Mouse (Mus musculus) left cerebral cortex, adult 2 months (tissue): Measurements from ENCODE around the gene Abca3. TPM values are rescaled to one million over a fixed set of nuclear protein-coding genes. Genes with fewer than 3 reads are reported as not detected.

Experiments
- DNase-seq, 2 experiments: peaks; one replicate each; pipeline ENCODE4 v3.0.0; 2021 to 2022; ENCODE audit warnings: low spot score in 2 of 2, mixed read lengths in 1 of 2; ENCODE audit errors: extremely low spot score in 1 of 2
- H3K27ac ChIP-seq: fragments of 200-600 bp; 2 replicates; pipeline ENCODE4 v1.8.1; 2022
- H3K4me3 ChIP-seq: fragments of 200-600 bp; 2 replicates; pipeline ENCODE4 v1.8.1; 2022
- CTCF ChIP-seq: fragments of 200-600 bp; IDR thresholded peaks from 2 replicates; pipeline ENCODE4 v1.8.1; 2022; ENCODE audit warnings: antibody characterized with exemption, mild to moderate bottlenecking, moderate library complexity
- intact Hi-C: fragments of 180-260 bp; cut with DNase I; formaldehyde crosslinking; loops from one replicate; pipeline ENCODE4 v1.15.1; 2025
- long read RNA-seq, 2 experiments: library from polyadenylated mRNA; stranded (forward); transcript quantifications; one replicate each; pipeline ENCODE4 v2.0.0; 2021; ENCODE audit warnings: borderline mapping rate in 2 of 2
- total RNA-seq, 2 experiments: library from RNA; stranded (reverse); gene quantifications; 2 replicates each; pipeline ENCODE4 v1.2.3; 2021

Abca3 gene
- total RNA-seq = 10 to 100 TPM; 76.7 to 78.5 TPM
- long read RNA-seq, experiment 1, full-length matches to known transcripts = 50 of 102 reads
- long read RNA-seq, experiment 1, partial matches to known transcripts = 27 of 102 reads
- long read RNA-seq, experiment 1, other reads (novel, unspliced or antisense) = 25 of 102 reads
- long read RNA-seq, experiment 2, full-length matches to known transcripts = 30 of 68 reads
- long read RNA-seq, experiment 2, partial matches to known transcripts = 22 of 68 reads
- long read RNA-seq, experiment 2, other reads (novel, unspliced or antisense) = 16 of 68 reads

DNA sequence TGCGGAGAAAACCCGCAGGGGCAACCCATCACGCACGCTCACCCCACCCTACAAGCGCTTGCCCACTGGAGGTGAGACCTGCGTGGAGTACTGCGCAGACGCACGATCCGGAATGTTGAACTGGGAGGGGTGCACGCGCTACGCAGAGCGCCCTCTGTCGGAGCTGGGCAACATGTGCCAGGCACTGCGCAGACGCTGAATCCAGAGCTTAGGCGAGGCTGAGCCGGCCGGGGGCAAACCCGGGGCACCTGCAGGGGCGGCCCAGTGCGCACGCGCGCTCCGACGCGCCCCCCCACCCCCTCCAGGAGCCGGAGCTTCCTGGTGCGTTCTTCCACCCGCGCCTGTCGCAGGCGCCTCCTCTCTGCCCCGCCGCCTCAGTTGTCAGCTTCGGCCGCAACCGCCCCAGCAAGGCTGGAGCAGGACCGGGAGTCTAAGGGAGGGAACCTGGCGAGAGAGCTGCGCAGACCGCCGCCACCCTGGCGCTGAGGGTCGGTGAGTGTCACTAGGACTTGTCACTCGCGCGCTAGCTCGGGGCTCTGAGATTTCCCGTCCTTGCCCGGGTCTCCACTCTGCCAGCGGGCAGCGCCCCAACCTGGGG is at the start of gene Abca3:
TSS of gene Abca3 (plus strand) at position 191 of the 598 bp plus-strand sequence.
- DNase-seq = peak; percentile 98
- peak; percentile 98 for TF ChIP-seq CTCF
- intact Hi-C loops = loop anchor here (5.0 kb wide), 2 partner anchors 100 to 180 kb away; partner anchors contain the start of gene Ccnf
- H3K27ac ChIP-seq = peak within 1 kb of the TSS; percentile 95
- H3K4me3 ChIP-seq = peak within 1 kb of the TSS; percentile 80

DNA sequence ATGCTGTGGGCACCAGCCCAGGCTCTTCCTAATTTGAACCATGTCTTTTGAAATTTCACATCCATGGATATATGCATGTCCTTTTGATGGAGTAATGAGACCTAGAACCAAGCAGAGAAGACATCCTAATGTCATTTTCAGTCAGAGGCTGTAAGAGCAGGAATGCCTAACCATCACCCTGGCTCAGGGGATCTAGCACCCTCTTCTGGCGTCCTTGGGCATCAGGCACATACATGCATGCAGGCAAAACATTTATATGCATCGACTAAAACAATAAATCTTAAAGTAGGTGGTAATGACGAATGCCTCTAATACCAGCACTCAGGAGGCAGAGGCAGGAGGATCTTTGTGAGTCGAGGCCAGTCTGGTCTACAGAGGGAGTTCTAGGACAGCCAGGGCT is 44.2 kb upstream of the Abca3 start:
- DNase-seq = peak in 1 of 2 experiments; percentile 23
- intact Hi-C loops = loop anchor here (2.0 to 5.0 kb wide), 2 partner anchors 135 to 155 kb away; partner anchors contain the start of gene Pdpk1
- Histone ChIP-seq H3K27ac (no peak overlapping the region), H3K4me3 (no peak overlapping the region)
- TF ChIP-seq CTCF = peak; percentile 61

DNA sequence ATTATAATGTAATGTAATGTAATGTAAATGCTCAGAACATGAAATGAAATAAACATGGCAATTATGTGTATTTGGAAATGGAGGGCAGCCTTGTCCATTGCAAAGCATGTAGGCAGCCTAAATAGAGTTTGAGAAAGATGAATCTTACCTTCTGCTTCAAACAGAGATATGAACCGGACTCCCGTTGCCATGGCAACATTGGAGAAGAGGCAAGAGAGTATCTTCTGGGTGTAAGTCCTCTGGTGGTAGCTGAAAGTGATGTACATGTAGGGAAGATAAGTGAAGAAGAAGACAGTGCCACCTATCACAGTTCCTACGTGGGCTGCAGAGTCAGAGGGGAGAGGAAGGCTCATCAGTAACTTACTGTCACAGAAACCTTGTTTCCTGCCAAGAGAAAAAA is 30.9 kb upstream of the Abca3 start:
- Histone ChIP-seq H3K27ac (no peak overlapping the region), H3K4me3 (no peak overlapping the region)
- peak in 1 of 2 experiments; percentile 12 for DNase-seq
- intact Hi-C loops = no loop called here
- TF ChIP-seq CTCF = peak; percentile 11

DNA sequence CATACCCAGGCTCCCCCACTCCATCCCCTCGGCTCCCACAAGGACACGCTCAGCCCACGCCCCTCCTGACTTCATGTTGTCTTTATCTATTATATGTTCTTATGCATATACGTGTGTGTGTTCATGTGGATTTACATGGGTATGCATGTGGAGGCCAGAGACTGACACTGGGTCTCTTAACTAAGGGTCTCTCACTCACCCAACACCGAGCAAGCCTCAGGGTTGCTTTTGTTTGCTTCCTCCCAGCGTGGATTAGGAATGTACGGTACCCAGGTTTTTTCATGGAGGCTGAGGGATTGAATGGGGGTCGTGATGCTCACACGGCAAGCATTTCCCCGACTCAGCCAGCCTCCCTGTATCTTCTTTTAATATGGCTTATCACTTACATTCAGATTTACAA is 26.7 kb upstream of the Abca3 start:
- no peak overlapping the region for H3K27ac ChIP-seq
- DNase-seq = no peak
- intact Hi-C loops = no loop called here
- no peak overlapping the region for H3K4me3 ChIP-seq
- no peak for TF ChIP-seq CTCF

DNA sequence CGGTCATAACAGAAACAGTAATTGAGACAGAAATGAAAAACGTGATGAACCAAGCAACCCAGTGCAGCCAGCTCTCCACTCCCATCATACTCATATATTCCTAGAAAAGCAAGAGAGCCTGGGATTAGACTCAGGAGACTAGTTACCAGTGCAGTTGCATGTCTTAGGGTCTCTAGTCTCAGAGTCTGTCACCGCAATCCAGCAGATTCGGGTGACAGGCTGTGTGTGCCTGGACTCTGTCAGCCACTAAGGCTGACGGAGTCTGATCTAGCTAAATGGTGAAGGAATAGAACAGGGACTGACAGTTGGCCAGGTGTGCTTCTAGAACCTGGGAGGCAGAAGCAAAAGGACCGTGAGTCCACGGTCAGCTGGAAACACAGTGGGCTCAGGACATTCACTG is 24.1 kb upstream of the Abca3 start:
- no peak for DNase-seq
- Histone ChIP-seq H3K4me3 (no peak overlapping the region), H3K27ac (no peak overlapping the region)
- TF ChIP-seq CTCF = no peak
- intact Hi-C loops = no loop called here

DNA sequence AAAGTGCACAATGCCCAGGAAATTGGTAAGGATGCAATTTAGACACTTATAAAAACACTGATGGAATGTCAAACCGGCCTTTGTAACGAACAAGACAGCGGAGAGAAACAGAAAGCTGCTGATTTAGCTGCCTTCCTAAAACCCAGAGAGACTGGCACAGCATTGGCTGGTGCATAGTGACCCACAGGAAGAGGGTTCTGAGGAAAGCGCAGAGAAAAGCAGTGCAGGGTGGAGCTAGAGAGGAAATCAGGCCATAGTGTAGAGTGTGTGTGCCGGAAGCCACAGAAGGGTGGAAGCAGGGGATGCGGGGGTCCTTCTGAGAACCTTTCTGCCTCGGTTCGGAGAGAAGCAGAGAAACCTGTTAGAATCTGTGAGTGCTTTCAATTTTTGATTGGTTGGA is 7.1 kb upstream of the Abca3 start:
- intact Hi-C loops = no loop called here
- no peak overlapping the region for H3K4me3 ChIP-seq
- DNase-seq = no peak
- no peak for TF ChIP-seq CTCF
- H3K27ac ChIP-seq = no peak overlapping the region

DNA sequence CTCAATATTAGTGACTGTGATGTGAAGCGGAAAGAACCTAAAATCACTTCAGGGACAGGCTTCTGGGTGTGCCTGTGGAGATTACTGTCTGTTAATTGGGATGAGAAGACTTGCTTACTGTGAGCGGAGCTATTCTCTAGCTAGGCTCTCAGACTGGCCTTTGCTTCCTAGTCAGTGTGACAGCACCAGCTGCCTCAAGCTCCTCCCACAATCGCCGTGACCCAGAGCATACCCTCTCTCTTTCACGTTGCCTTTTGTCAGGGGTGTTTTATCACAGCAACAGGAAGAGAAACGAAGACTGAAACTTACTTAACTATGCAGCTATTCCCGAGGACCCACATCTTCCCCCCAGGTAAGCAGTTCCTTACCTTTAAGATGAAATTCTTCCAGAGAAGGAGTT is 4.9 kb upstream of the Abca3 start:
- DNase-seq = no peak
- Histone ChIP-seq H3K4me3 (no peak overlapping the region), H3K27ac (no peak overlapping the region)
- no peak for TF ChIP-seq CTCF
- intact Hi-C loops = no loop called here

DNA sequence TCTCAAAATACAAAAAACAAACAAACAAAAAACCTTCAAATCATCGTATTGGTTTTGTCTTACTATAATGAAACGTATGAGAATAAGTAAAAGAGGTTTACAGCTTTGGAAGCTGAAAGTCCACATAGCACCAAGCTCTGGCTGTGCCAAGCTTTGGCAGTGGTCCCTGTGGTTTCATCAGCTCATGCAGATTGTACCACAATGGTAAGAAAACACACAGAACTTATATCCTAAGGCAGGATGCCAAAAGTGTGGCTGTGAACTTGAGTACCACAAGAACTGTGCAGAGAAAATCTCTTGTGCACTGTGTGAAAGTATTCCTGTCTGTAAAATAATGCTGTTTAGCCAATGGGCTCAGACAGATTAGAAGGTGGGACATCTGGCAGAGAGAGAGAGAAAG is 2.6 kb upstream of the Abca3 start:
- no peak for TF ChIP-seq CTCF
- intact Hi-C loops = no loop called here
- no peak overlapping the region for H3K27ac ChIP-seq
- no peak for DNase-seq
- H3K4me3 ChIP-seq = no peak overlapping the region

DNA sequence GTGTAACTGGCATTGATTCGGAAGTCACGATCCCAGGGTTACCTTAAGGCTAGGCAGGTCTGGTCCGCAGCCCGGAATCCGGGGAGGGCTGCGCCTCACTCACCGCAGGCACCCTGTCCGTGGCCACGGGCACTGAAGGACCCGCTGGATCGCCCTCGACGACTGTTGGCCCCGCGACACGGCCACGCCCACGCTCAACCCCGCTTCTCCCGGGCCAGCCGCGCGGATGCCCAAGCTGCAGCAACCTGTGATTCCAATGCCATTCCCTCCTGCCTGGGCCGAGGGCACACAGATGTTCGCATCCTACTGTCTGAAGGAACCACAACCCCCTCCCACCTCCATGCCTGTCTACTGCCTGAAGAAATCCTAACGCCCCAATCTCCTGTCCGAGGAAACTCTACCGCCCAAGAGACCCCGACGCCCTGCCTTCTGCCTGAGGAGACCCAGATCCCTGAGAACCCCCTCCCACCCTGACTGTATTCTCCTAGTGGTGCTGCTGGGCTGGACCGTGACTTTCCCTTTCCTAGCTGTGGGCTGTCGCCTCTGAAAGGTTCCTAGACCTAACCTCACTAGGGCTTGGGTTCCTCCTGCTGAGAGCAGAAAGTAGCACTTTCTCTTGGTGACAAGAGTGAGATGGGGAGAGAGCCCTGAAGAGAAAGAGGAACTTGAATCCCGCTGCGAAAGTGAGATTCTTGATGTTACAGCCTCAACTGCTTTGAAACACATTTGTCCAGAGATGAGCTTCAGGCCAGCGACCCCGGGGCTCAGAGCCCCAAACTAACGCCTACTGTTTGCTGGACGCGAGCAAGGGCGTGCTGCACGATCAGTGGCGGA is 607 bp upstream of the Abca3 start, which contains the start of gene Abca17:
TSS of gene Abca17 (minus strand) at position 143 of the 834 bp plus-strand sequence.
- peak in 1 of 2 experiments; percentile 30 for DNase-seq
- intact Hi-C loops = loop anchor here (5.0 kb wide), 2 partner anchors 99 to 179 kb away; partner anchors contain the start of gene Ccnf
- no peak for TF ChIP-seq CTCF
- peak within 1 kb of the TSS; percentile 80 for H3K4me3 ChIP-seq
- peak within 1 kb of the TSS; percentile 95 for H3K27ac ChIP-seq

DNA sequence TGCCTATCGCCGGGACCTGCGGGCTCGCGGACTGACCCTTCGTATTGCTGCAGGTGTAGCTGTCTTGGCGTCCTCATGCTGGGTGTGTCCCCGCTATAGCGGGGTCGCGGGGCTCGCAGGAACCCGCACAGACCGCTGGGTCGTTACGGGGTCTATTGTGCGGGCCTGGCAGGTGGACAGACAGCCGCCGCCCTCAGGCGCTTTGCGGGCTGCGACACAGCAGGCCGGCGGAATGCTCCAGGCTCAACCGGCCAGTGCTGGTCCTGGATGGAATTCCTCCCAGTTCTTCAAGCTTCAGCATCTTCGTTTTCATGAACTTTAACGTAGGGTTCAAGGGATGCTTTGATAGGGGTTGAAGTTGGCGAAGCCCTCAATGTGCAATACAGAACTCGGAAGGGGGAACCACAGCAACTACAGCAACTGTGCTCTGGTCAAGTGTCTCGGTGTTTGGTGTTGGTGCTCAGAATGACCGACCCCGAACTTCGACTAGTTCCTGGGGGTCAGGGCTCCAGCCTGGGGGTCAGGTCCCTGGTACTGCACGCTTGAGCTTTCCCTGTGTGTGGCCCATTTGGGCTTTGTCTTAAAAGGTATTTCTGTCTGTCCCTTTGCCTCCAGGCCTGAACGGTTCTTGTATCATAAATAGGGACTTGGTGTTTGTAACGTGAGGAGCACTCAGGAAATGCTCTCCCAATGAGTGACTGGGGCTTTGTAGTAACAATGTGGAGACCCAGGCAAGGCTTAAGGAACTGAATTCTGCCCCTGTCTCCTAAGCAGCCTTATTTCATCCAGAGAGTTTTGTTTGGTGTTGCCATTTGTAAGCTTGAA is 832 bp downstream of the Abca3 start:
- no peak for TF ChIP-seq CTCF
- intact Hi-C loops = loop anchor here (5.0 kb wide), 2 partner anchors 100 to 180 kb away; partner anchors contain the start of gene Ccnf
- Histone ChIP-seq H3K27ac (peak overlapping the region; percentile 95), H3K4me3 (peak overlapping the region; percentile 80)
- DNase-seq = no peak

DNA sequence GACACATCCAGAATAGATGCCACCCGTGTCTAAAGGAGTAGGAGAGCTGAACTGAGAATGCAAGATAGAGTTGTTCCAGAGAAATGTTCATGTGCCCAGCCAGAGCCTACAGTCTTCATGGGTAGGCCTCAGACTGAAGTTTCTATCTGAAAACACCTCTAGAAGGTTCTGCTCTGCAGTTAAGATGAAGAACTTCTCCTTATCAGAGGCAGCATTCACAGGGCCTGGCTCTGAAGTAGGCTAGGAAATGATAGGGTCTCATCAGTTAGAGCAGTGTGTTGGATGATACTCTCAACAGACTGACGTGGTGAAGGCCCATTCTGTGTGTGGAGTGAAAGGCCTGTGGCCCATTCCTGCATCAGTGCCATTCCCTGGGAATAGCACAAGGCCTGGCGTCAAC is 2.2 kb downstream of the Abca3 start:
- intact Hi-C loops = loop anchor here (5.0 kb wide), 2 partner anchors 102 to 182 kb away; partner anchors contain the start of gene Ccnf

More for the DNA sequence above, 2.2 kb downstream of the Abca3 start:
- no peak overlapping the region for H3K4me3 ChIP-seq
- DNase-seq = no peak
- no peak overlapping the region for H3K27ac ChIP-seq
- TF ChIP-seq CTCF = no peak
